Mouse (Mus musculus): Measurements from ENCODE around the gene Akap6.

GRCm38 (mm10) chr12:52697407-52698109 lies 1.6 kb upstream of the Akap6 start:
- TF ChIP-seq HCFC1 (IDR thresholded peaks at IDR 0.05; ENCODE audit: borderline replicate concordance, insufficient read depth, low read length) (no peak), ZNF384 (IDR thresholded peaks at IDR 0.05; ENCODE audit: low read depth, low read length) (no peak)
